Mouse (Mus musculus): ENCODE results near the gene Magi1.

GRCm38 (mm10) chr6:94011947-94012346, 271.8 kb downstream of the Magi1 start:
- TF ChIP-seq POLR2A (IDR thresholded peaks at IDR 0.05; ENCODE audit: control insufficient read depth in 1 of 2, insufficient read depth in 1 of 2, low read depth in 1 of 2, low read length in 2 of 2, poor library complexity in 1 of 2) (no peak), EP300 (IDR thresholded peaks at IDR 0.05; ENCODE audit: low read depth in 1 of 2, low read length in 2 of 2) (no peak), USF1 (IDR thresholded peaks at IDR 0.05; ENCODE audit: low read depth, low read length) (no peak), CHD1 (IDR thresholded peaks at IDR 0.05; ENCODE audit: low read depth, low read length) (no peak), MEF2A (IDR thresholded peaks at IDR 0.05; ENCODE audit: extremely low read depth, insufficient replicate concordance, low read depth, low read length, poor library complexity, severe bottlenecking) (no peak), GATA1 (IDR thresholded peaks at IDR 0.05; ENCODE audit: low read depth, low read length) (no peak), E2F4 (IDR thresholded peaks at IDR 0.05; ENCODE audit: borderline replicate concordance, low read depth, low read length) (no peak), CTCF (IDR thresholded peaks at IDR 0.05 in 2 of 3, conservative IDR thresholded peaks at IDR 0.05 in 1 of 3; ENCODE audit: control insufficient read depth in 1 of 3, insufficient read depth in 1 of 3, low read depth in 2 of 3, low read length in 3 of 3, poor library complexity in 1 of 3, severe bottlenecking in 1 of 3) (no peak), HCFC1 (IDR thresholded peaks at IDR 0.05; ENCODE audit: low read depth, low read length) (no peak), MAZ (IDR thresholded peaks at IDR 0.05; ENCODE audit: low read depth, low read length) (no peak), NELFE (IDR thresholded peaks at IDR 0.05; ENCODE audit: low read depth, low read length) (no peak), ZKSCAN1 (IDR thresholded peaks at IDR 0.05; ENCODE audit: low read depth, low read length) (no peak), MYB (IDR thresholded peaks at IDR 0.05; ENCODE audit: low read depth, low read length) (no peak), UBTF (IDR thresholded peaks at IDR 0.05; ENCODE audit: borderline replicate concordance, insufficient read depth, low read depth, low read length) (no peak)

Data from MEL (cell line).